Mouse (Mus musculus) heart, postnatal 0 days (tissue): ENCODE measurements around the gene Ube2i. TPM values are rescaled to one million over a fixed set of nuclear protein-coding genes. Genes with fewer than 3 reads are reported as not detected.

Experiments used
- ATAC-seq: fragments of 200-750 bp; cut with Nextera tagmentation; 2 replicates; pipeline ENCODE4 v1.8.0; 2017; ENCODE audit warnings: low read depth, moderate number of reproducible peaks, moderate library complexity; ENCODE audit not compliant: insufficient read depth
- DNase-seq: peaks from one replicate; pipeline ENCODE4 v3.0.0-alpha.2; 2016; ENCODE audit warnings: low spot score
- H3K27ac ChIP-seq: fragments of 300-500 bp; sonication (generic); 2 replicates; pipeline ENCODE4 v1.5.1; 2014; ENCODE audit warnings: low read depth, mild to moderate bottlenecking
- H3K27me3 ChIP-seq: fragments of 300-500 bp; sonication (generic); 2 replicates; pipeline ENCODE4 v1.6.1; 2014; ENCODE audit warnings: low read length, mixed read lengths; ENCODE audit not compliant: control insufficient read depth, insufficient read depth
- H3K36me3 ChIP-seq: fragments of 300-500 bp; sonication (generic); replicated peaks from 2 replicates; pipeline ENCODE4 v1.6.1; 2014; ENCODE audit warnings: low read length, mixed read lengths; ENCODE audit not compliant: control insufficient read depth, insufficient read depth
- H3K4me1 ChIP-seq: fragments of 300-500 bp; sonication (generic); 2 replicates; pipeline ENCODE4 v1.6.1; 2014; ENCODE audit warnings: antibody characterized with exemption; ENCODE audit not compliant: control insufficient read depth, insufficient read depth
- H3K4me2 ChIP-seq: fragments of 300-500 bp; sonication (generic); 2 replicates; pipeline ENCODE4 v1.6.1; 2014; ENCODE audit warnings: low read depth, mild to moderate bottlenecking, low read length, moderate library complexity
- H3K4me3 ChIP-seq: fragments of 300-500 bp; sonication (generic); 2 replicates; pipeline ENCODE4 v1.5.1; 2014; ENCODE audit warnings: low read depth, low read length
- H3K9ac ChIP-seq: fragments of 300-500 bp; sonication (generic); replicated peaks from 2 replicates; pipeline ENCODE4 v1.6.1; 2014; ENCODE audit warnings: low read depth, low read length, mixed read lengths
- H3K9me3 ChIP-seq: fragments of 300-500 bp; sonication (generic); replicated peaks from 2 replicates; pipeline ENCODE4 v1.6.1; 2016; ENCODE audit warnings: low read length; ENCODE audit not compliant: control insufficient read depth
- CTCF ChIP-seq: IDR thresholded peaks from 2 replicates; pipeline ENCODE4 v1.5.1; 2016; ENCODE audit warnings: antibody characterized with exemption, control low read depth, low read depth
- EP300 ChIP-seq: IDR thresholded peaks from 2 replicates; pipeline ENCODE4 v1.6.1; 2016; ENCODE audit warnings: antibody characterized with exemption, low read depth
- WGBS: fragments of 180-500 bp; shearing (Covaris S2); extraction: QIAGEN DNeasy Blood & Tissue Kit; methylation state at CpG from one replicate; pipeline ENCODE4 v1.1.7; 2014; 5-methylcytosine and 5-hydroxymethylcytosine counted together
- polyA plus RNA-seq: library from polyadenylated mRNA; unstranded; fragments of >200 nt; fragmentation: Nextera tagmentation; extraction: Ambion mirVana; gene quantifications from 2 replicates; pipeline ENCODE4 v1.2.1, GENCODE M21; 2015
- total RNA-seq: library from RNA; depleted of rRNA; stranded (reverse); fragments of >200 nt; gene quantifications from 2 replicates; pipeline ENCODE4 v1.2.3, GENCODE M21; 2014; ENCODE audit warnings: low replicate concordance; rRNA removed

Gene Ube2i
- total RNA-seq (293 and 343 TPM in 2 replicates), polyA plus RNA-seq (253 and 259 TPM in 2 replicates)

GRCm38 (mm10) chr17:25274571-25275346 is at the start of gene Ube2i:
Gene Ube2i (minus strand): TSS chr17:25274622.
- DNase-seq (no peak), ATAC-seq (no peak)
- peak within 1 kb of the TSS; percentile 99 for H3K27ac ChIP-seq
- no peaks in the 10 kb centered on the region for H3K36me3 ChIP-seq
- H3K4me1 ChIP-seq = peaks cover 22% of the 10 kb centered on the region
- H3K9me3 ChIP-seq = no peaks in the 10 kb centered on the region
- no peaks in the 10 kb centered on the region for H3K27me3 ChIP-seq
- peak within 1 kb of the TSS; percentile 98 for H3K9ac ChIP-seq
- H3K4me2 ChIP-seq = peak within 1 kb of the TSS; percentile 88
- H3K4me3 ChIP-seq = peak within 1 kb of the TSS; percentile 96
- TF ChIP-seq CTCF = no peak
- TF ChIP-seq EP300 = no peak
- WGBS = 84% methylated on average over 9 of the region's 9 CpGs

GRCm38 (mm10) chr17:25322930-25323329 is 48.5 kb upstream of the Ube2i start:
- ATAC-seq (no peak), DNase-seq (no peak)
- Histone ChIP-seq H3K27me3 (no peaks in the 10 kb centered on the region), H3K9me3 (no peaks in the 10 kb centered on the region), H3K4me3 (no peak overlapping the region), H3K36me3 (no peaks in the 10 kb centered on the region), H3K4me1 (no peaks in the 10 kb centered on the region), H3K27ac (no peak overlapping the region), H3K4me2 (no peak overlapping the region), H3K9ac (no peak overlapping the region)
- 28% methylated on average over 2 of the region's 2 CpGs for WGBS
- TF ChIP-seq CTCF = no peak
- no peak for TF ChIP-seq EP300

GRCm38 (mm10) chr17:25320819-25321218 is 46.4 kb upstream of the Ube2i start:
- no peak overlapping the region for H3K9ac ChIP-seq
- no peak for DNase-seq
- H3K4me2 ChIP-seq = no peak overlapping the region
- H3K36me3 ChIP-seq = no peaks in the 10 kb centered on the region
- TF ChIP-seq EP300 (no peak), CTCF (no peak)
- H3K27me3 ChIP-seq = no peaks in the 10 kb centered on the region
- no peak for ATAC-seq
- 75% methylated on average over 8 of the region's 8 CpGs for WGBS
- H3K27ac ChIP-seq = no peak overlapping the region
- no peaks in the 10 kb centered on the region for H3K9me3 ChIP-seq
- no peaks in the 10 kb centered on the region for H3K4me1 ChIP-seq
- H3K4me3 ChIP-seq = no peak overlapping the region

GRCm38 (mm10) chr17:25318354-25318753 is 43.9 kb upstream of the Ube2i start, which contains the start of gene Prss29:
Gene Prss29 (plus strand): TSS chr17:25318654.
- no peaks in the 10 kb centered on the region for H3K36me3 ChIP-seq
- TF ChIP-seq EP300 (no peak), CTCF (no peak)
- no peaks in the 10 kb centered on the region for H3K9me3 ChIP-seq
- no peak within 1 kb of the TSS for H3K9ac ChIP-seq
- no peaks in the 10 kb centered on the region for H3K4me1 ChIP-seq
- ATAC-seq (no peak), DNase-seq (no peak)
- H3K27me3 ChIP-seq = no peaks in the 10 kb centered on the region
- WGBS = 65% methylated on average over 5 of the region's 5 CpGs
- H3K4me2 ChIP-seq = no peak within 1 kb of the TSS
- H3K4me3 ChIP-seq = no peak within 1 kb of the TSS
- H3K27ac ChIP-seq = no peak within 1 kb of the TSS

GRCm38 (mm10) chr17:25308346-25308745 is 33.9 kb upstream of the Ube2i start, which contains the start of gene Prss28:
Gene Prss28 (plus strand): TSS chr17:25308646.
- Histone ChIP-seq H3K9ac (no peak within 1 kb of the TSS), H3K4me3 (no peak within 1 kb of the TSS), H3K27me3 (0 out of 2 replicates have a peak, but pooled peaks cover 3% of the 10 kb centered on the region), H3K36me3 (no peaks in the 10 kb centered on the region), H3K9me3 (no peaks in the 10 kb centered on the region), H3K27ac (no peak within 1 kb of the TSS), H3K4me1 (no peaks in the 10 kb centered on the region), H3K4me2 (no peak within 1 kb of the TSS)
- ATAC-seq (no peak), DNase-seq (no peak)
- TF ChIP-seq EP300 (no peak), CTCF (no peak)
- 50% methylated on average over 4 of the region's 4 CpGs for WGBS
